ENCODE assay signal across 35 mouse cellular contexts in genomic region chr19:48544294-48544693, GRCm38 (mm10).
"Had no signal": no experiment of that assay in that cellular context is flagged by ENCODE, and none has a peak within 500 bp of the region (broad histone marks: within the 10 kb centered on the region; RNA-seq: fewer than 3 reads in every experiment).

No protein-coding gene starts in this region.

- DNase-seq: heart, adult 2 months; heart, postnatal 10 days; heart, postnatal 14 days; heart, postnatal 36 days; heart, postnatal 4 days; kidney, adult 11 months; kidney, adult 18-20 months; kidney, adult 2 months; kidney, adult 8-10 months; kidney, adult 9 months; kidney, postnatal 10 days; kidney, postnatal 14 days; kidney, postnatal 25 days; kidney, postnatal 36 days; kidney, postnatal 4 days; layer of hippocampus, adult 9-11 months had no signal

- H3K27ac ChIP-seq: heart, adult 2 months; heart, embryonic 10.5 days; heart, embryonic 13.5 days; heart, embryonic 15.5 days; hindbrain, embryonic 10.5 days; hindbrain, embryonic 12.5 days; hindbrain, embryonic 13.5 days; hindbrain, embryonic 14.5 days; hindbrain, embryonic 15.5 days; hindbrain, postnatal 0 days; intestine, embryonic 15.5 days; kidney, embryonic 15.5 days; kidney, postnatal 0 days; layer of hippocampus, adult 2 months had no signal

- H3K9me3 ChIP-seq: heart, embryonic 10.5 days; heart, embryonic 13.5 days; heart, embryonic 15.5 days; hindbrain, embryonic 13.5 days; hindbrain, embryonic 15.5 days; intestine, embryonic 15.5 days; kidney, embryonic 15.5 days had no signal

- H3K27me3 ChIP-seq: heart, embryonic 12.5 days; heart, embryonic 13.5 days; heart, embryonic 15.5 days; hindbrain, embryonic 12.5 days; hindbrain, embryonic 13.5 days; hindbrain, embryonic 15.5 days; intestine, embryonic 15.5 days; kidney, embryonic 15.5 days had no signal

- H3K4me3 ChIP-seq: heart, adult 2 months; heart, embryonic 10.5 days; heart, embryonic 12.5 days; heart, embryonic 13.5 days; heart, embryonic 15.5 days; hindbrain, embryonic 10.5 days; hindbrain, embryonic 12.5 days; hindbrain, embryonic 13.5 days; hindbrain, embryonic 15.5 days; intestine, embryonic 15.5 days; kidney, embryonic 15.5 days; layer of hippocampus, adult 2 months had no signal

- H3K4me2 ChIP-seq: heart, embryonic 11.5 days; heart, embryonic 12.5 days; heart, embryonic 13.5 days; heart, embryonic 15.5 days; hindbrain, embryonic 12.5 days; hindbrain, embryonic 13.5 days; hindbrain, embryonic 14.5 days; hindbrain, embryonic 15.5 days; intestine, embryonic 15.5 days; kidney, embryonic 15.5 days had no signal

- H3K36me3 ChIP-seq: heart, embryonic 10.5 days; heart, embryonic 12.5 days; heart, embryonic 13.5 days; heart, embryonic 15.5 days; hindbrain, embryonic 10.5 days; hindbrain, embryonic 12.5 days; hindbrain, embryonic 13.5 days; hindbrain, embryonic 15.5 days; intestine, embryonic 15.5 days; kidney, embryonic 15.5 days had no signal

- H3K9ac ChIP-seq: heart, embryonic 12.5 days; heart, embryonic 13.5 days; heart, embryonic 15.5 days; hindbrain, embryonic 12.5 days; hindbrain, embryonic 13.5 days; hindbrain, embryonic 14.5 days; hindbrain, embryonic 15.5 days; intestine, embryonic 15.5 days; kidney, embryonic 15.5 days had no signal

- H3K4me1 ChIP-seq: heart, embryonic 10.5 days; heart, embryonic 12.5 days; heart, embryonic 13.5 days; heart, embryonic 15.5 days; hindbrain, embryonic 12.5 days; intestine, embryonic 15.5 days; kidney, embryonic 15.5 days had no signal

- ATAC-seq: hindbrain, embryonic 16.5 days; hindbrain, postnatal 0 days; inflammation-experienced regulatory T-cells, adult 6 months; intestine, embryonic 15.5 days; intestine, embryonic 16.5 days; intestine, postnatal 0 days had no signal
